Mouse (Mus musculus) right cerebral cortex, postnatal 36 days (tissue): ENCODE measurements around the gene Rexo1.
A peak's percentile ranks its signal among the peaks of the same experiment; 100 is the strongest.

ENCODE experiments used
- DNase-seq, 2 experiments: peaks; one replicate each; pipeline ENCODE4 v3.0.0; 2022; ENCODE audit warnings: low spot score in 2 of 2, mixed read lengths in 1 of 2

The Rexo1 gene

GRCm38 (mm10) chr10:80557346-80557965 is 3.9 kb downstream of the Rexo1 start:
- DNase-seq = peak; percentile 48

- DNase-seq = no peak
Observed at GRCm38 (mm10) chr10:80553997-80554396, 7.4 kb downstream of the Rexo1 start.

- no peak for DNase-seq
Observed at GRCm38 (mm10) chr10:80553575-80553974, 7.8 kb downstream of the Rexo1 start.

- DNase-seq = no peak
Observed at GRCm38 (mm10) chr10:80552364-80552763, 9.0 kb downstream of the Rexo1 start.

- no peak for DNase-seq
Observed at GRCm38 (mm10) chr10:80549279-80549678, 12.1 kb downstream of the Rexo1 start.

- DNase-seq = no peak
Observed at GRCm38 (mm10) chr10:80548428-80549006, 12.8 kb downstream of the Rexo1 start.

- no peak for DNase-seq
Observed at GRCm38 (mm10) chr10:80547539-80547938, 13.8 kb downstream of the Rexo1 start.

GRCm38 (mm10) chr10:80546945-80547344 is 14.4 kb downstream of the Rexo1 start:
- no peak for DNase-seq

GRCm38 (mm10) chr10:80545590-80545989 is 15.8 kb downstream of the Rexo1 start:
- no peak for DNase-seq

GRCm38 (mm10) chr10:80543873-80544272 is 17.5 kb downstream of the Rexo1 start:
- peak in 1 of 2 experiments; percentile 30 for DNase-seq

- DNase-seq = no peak
Observed at GRCm38 (mm10) chr10:80539493-80539892, 21.9 kb downstream of the Rexo1 start.

- DNase-seq = no peak
Observed at GRCm38 (mm10) chr10:80538710-80539394, 22.5 kb downstream of the Rexo1 start, which contains the start of gene Atp8b3. Atp8b3 (minus strand) TSS chr10:80539124.

GRCm38 (mm10) chr10:80538180-80538579 is 23.2 kb downstream of the Rexo1 start:
- no peak for DNase-seq

GRCm38 (mm10) chr10:80535711-80536110 is 25.6 kb downstream of the Rexo1 start:
- DNase-seq = no peak

- no peak for DNase-seq
Observed at GRCm38 (mm10) chr10:80535071-80535470, 26.3 kb downstream of the Rexo1 start.

GRCm38 (mm10) chr10:80533704-80534103 is 27.7 kb downstream of the Rexo1 start:
- no peak for DNase-seq

GRCm38 (mm10) chr10:80532783-80533182 is 28.6 kb downstream of the Rexo1 start:
- no peak for DNase-seq

- DNase-seq = no peak
Observed at GRCm38 (mm10) chr10:80526172-80526571, 35.2 kb downstream of the Rexo1 start.

- DNase-seq = no peak
Observed at GRCm38 (mm10) chr10:80523299-80523698, 38.1 kb downstream of the Rexo1 start.

GRCm38 (mm10) chr10:80519287-80519686 is 42.1 kb downstream of the Rexo1 start:
- DNase-seq = no peak

- DNase-seq = no peak
Observed at GRCm38 (mm10) chr10:80513739-80514138, 47.6 kb downstream of the Rexo1 start.

- DNase-seq = no peak
Observed at GRCm38 (mm10) chr10:80510273-80510660, 51.1 kb downstream of the Rexo1 start.
